Mouse (Mus musculus): ENCODE results near the gene Cast. TPM values are rescaled to one million over a fixed set of nuclear protein-coding genes. Genes with fewer than 3 reads are reported as not detected.

Gene Cast
- polyA plus RNA-seq, 1 experiment = 10.1 TPM

DNA sequence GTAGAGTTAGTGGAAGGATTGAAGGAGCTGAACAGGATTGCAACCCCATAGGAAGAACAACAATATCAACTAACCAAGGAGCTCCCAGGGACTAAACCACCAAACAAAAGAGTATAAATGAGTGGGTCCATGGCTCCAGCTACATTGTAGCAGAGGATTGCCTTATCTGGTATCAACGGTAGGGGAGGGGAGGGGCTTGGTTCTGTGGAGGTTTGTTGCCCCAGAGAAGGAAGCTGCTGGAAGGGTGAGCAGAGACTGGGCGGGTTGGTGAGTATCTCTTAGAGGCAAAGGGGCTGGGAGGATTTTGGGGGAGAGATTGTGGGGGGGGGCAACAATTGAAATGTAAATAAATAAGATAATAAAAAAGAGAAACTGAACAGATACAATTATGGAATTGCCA lies 89.6 kb downstream of the Cast start:
- 98% methylated on average over 2 of the region's 2 CpGs for WGBS
- no peak for DNase-seq (ENCODE audit: low read depth, low spot score)

DNA sequence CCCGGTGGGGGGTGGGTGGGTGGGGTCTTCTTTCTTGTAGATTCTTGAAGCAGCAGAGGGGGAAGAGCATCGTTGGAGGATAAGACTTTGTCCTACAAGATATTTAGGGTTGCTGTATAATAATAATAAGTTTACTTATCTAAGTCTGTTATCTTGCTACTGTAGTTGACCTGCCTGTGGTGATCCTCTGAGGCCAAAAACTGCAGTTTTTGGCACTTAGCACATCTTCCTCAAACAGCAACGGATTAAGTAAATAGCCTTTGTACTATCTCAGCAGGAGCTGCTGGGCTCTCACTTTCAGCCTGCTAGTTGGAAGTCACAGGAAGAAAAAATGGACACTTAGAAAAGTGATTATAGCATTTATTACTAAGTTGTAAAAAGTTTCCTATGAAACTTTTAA lies 112.4 kb downstream of the Cast start:
- no peak for DNase-seq (ENCODE audit: low read depth, low spot score)
- WGBS = 27% methylated on average over 3 of the region's 3 CpGs

DNA sequence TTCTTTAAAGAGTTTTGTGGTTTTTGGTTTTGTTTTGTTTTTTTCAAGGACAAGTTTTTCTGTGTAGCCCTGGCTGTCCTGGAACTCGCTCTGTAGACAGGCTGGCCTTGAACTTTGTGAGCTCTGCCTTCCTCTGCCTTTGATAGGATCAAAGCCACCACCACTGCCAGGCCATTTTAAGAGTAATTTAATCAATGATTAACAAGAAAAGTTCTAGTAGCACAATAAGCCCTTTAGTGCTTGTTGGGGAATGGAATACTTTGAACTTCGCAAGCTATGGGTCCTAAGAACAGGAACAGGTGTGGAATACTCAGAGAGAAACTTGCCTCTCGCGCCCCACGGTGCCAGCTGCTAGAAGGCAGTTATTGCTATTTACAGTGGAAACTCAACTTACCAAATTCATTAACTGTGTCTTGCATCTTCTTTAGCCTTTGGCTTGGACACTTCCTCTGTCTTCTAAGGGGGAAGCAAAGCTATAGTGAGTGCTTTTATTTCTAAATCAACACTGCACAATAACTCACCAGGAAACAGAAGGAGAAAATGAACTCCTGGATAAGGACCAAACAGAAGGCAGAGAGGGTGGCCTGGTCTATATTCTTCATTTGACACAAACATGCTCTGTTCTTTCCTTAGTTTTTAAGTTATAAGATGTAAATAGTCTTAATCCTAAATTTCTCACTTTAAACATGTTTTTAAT lies 113.0 kb downstream of the Cast start:
- DNase-seq (ENCODE audit: low read depth, low spot score) = no peak
- 38% methylated on average over 5 of the region's 5 CpGs for WGBS

Other genes starting within 250 kb of the Cast start
- 33.0 and 59.0 TPM in 2 replicates for gene Erap1, start 169.2 kb downstream of the Cast start, polyA plus RNA-seq (2012; rRNA removed)

Data from large intestine, adult 2 months (tissue).